Mouse (Mus musculus): ENCODE results near the gene Skida1. TPM values are rescaled to one million over a fixed set of nuclear protein-coding genes. Genes with fewer than 3 reads are reported as not detected.
A peak's percentile ranks its signal among the peaks of the same experiment; 100 is the strongest.

Gene Skida1
- polyA plus RNA-seq, 1 experiment, result 4.8 TPM

GRCm38 (mm10) chr2:18041199-18041885 lies 7.5 kb downstream of the Skida1 start:
- TF ChIP-seq CTCF (IDR thresholded peaks at IDR 0.05; ENCODE audit: borderline replicate concordance, insufficient read depth, low read depth, low read length) (no peak), POLR2A (IDR thresholded peaks at IDR 0.05; ENCODE audit: borderline replicate concordance, insufficient read depth, low read length) (no peak)
- H3K27ac ChIP-seq (ENCODE audit: insufficient read depth, low read length), result no peak overlapping the region; the same call in 1 of the 2 replicates
- H3K27me3 ChIP-seq (ENCODE audit: control insufficient read depth, insufficient read depth, low read length), result no peaks in the 10 kb centered on the region
- H3K4me3 ChIP-seq (replicated peaks; ENCODE audit: insufficient read depth, low read depth, low read length), result no peak overlapping the region
- 73% methylated on average over 14 of the region's 14 CpGs for WGBS
- H3K4me1 ChIP-seq (ENCODE audit: control insufficient read depth, insufficient read depth, low read length), result peaks cover 5% of the 10 kb centered on the region
- no peak for DNase-seq

DNA sequence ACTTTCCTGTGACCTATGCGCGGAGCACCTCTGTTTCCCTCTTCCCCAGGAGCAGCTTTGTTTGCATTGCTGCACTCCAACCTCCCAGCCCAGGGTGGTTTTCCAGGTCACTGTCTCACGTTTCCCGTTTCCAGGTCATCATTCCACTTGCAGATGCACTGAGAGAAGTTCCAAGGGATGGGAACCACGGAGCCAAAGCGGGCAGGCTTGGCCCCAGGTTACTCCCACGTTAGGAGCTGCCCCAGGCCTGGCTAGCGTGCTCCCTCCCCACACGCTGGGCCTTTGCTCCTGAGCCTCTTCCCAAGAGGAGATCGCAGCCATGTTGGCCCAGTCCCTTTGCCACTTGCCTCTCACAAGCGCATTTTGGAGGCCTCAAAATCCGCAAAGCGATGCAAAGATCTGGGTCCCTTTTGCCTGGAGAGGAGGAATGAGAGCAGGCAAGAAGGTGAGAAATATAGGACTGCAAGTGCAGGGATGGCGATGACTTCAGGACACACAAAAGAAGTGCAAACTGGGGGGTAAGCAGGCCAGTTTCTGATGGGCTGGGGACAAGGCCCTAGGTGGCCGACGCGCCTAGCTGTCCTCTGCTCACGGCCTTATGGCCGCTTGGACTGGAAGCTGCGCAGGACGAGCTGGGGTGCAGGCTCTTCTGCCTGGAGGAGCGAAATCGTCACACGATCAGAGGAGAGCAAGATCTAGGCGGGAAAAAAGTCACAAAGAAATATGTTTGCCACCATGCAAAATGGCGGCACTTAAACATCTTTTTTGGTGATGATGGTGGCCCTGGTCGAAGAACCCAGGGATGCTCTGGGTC lies 8.3 kb downstream of the Skida1 start:
- TF ChIP-seq POLR2A (IDR thresholded peaks at IDR 0.05; ENCODE audit: borderline replicate concordance, insufficient read depth, low read length) (no peak), CTCF (IDR thresholded peaks at IDR 0.05; ENCODE audit: borderline replicate concordance, insufficient read depth, low read depth, low read length) (no peak)
- H3K27ac ChIP-seq (ENCODE audit: insufficient read depth, low read length), result no peak overlapping the region
- no peaks in the 10 kb centered on the region for H3K27me3 ChIP-seq (ENCODE audit: control insufficient read depth, insufficient read depth, low read length)
- H3K4me1 ChIP-seq (ENCODE audit: control insufficient read depth, insufficient read depth, low read length), result peaks cover 3% of the 10 kb centered on the region
- DNase-seq, result no peak
- 74% methylated on average over 27 of the region's 27 CpGs for WGBS
- H3K4me3 ChIP-seq (replicated peaks; ENCODE audit: insufficient read depth, low read depth, low read length), result no peak overlapping the region

DNA sequence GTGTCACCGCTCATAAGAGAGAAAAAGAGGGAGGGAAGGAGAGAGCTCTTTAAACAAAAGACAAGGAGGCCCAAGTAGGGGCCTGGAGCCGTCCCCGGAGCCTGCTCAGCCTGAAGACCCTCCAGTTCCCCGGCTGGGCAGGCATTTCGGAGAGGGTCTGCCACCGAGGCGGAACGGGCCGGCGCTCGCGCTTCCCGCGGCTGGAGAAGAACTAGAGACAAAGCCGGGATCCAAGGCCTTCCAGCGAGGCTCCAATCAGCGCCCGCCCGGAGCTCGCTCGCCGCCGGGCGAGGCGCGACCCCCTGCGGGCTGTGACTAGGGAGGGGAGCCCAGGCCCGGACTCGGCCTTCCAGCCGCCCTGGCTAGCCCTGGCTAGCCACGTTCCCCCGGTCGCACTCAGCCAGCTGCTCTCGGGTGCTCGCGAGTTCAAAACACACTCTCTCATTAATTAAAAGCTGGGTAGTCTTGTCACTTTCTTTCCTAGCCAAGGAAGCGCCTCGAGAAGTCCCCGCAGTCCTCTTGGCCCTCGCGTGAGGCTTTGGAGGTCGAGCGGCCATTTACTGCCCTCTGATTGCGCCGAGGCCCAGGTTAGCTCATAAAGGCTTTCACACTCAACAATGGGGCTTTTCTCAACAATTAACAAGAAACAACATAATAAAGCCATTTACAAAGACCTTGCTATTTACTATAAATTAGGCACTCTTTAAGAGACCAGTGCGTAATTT lies 9.1 kb downstream of the Skida1 start:
- peak in 1 of 2 experiments; percentile 25 for DNase-seq
- no peak overlapping the region for H3K4me3 ChIP-seq (replicated peaks; ENCODE audit: insufficient read depth, low read depth, low read length)
- no peak for TF ChIP-seq CTCF (IDR thresholded peaks at IDR 0.05; ENCODE audit: borderline replicate concordance, insufficient read depth, low read depth, low read length)
- no peak for TF ChIP-seq POLR2A (IDR thresholded peaks at IDR 0.05; ENCODE audit: borderline replicate concordance, insufficient read depth, low read length)
- H3K27ac ChIP-seq (ENCODE audit: insufficient read depth, low read length), result no peak overlapping the region
- H3K27me3 ChIP-seq (ENCODE audit: control insufficient read depth, insufficient read depth, low read length), result no peaks in the 10 kb centered on the region
- 37% methylated on average over 46 of the region's 46 CpGs for WGBS
- peaks cover 3% of the 10 kb centered on the region; the same call in 1 of the 2 replicates for H3K4me1 ChIP-seq (ENCODE audit: control insufficient read depth, insufficient read depth, low read length)

GRCm38 (mm10) chr2:18038895-18039371 lies 9.9 kb downstream of the Skida1 start:
- DNase-seq, result no peak
- peaks cover 3% of the 10 kb centered on the region; the same call in 1 of the 2 replicates for H3K4me1 ChIP-seq (ENCODE audit: control insufficient read depth, insufficient read depth, low read length)
- WGBS, result 86% methylated on average over 10 of the region's 10 CpGs
- H3K27ac ChIP-seq (ENCODE audit: insufficient read depth, low read length), result no peak overlapping the region
- H3K27me3 ChIP-seq (ENCODE audit: control insufficient read depth, insufficient read depth, low read length), result no peaks in the 10 kb centered on the region
- TF ChIP-seq CTCF (IDR thresholded peaks at IDR 0.05; ENCODE audit: borderline replicate concordance, insufficient read depth, low read depth, low read length) (no peak), POLR2A (IDR thresholded peaks at IDR 0.05; ENCODE audit: borderline replicate concordance, insufficient read depth, low read length) (no peak)
- H3K4me3 ChIP-seq (replicated peaks; ENCODE audit: insufficient read depth, low read depth, low read length), result no peak overlapping the region

DNA sequence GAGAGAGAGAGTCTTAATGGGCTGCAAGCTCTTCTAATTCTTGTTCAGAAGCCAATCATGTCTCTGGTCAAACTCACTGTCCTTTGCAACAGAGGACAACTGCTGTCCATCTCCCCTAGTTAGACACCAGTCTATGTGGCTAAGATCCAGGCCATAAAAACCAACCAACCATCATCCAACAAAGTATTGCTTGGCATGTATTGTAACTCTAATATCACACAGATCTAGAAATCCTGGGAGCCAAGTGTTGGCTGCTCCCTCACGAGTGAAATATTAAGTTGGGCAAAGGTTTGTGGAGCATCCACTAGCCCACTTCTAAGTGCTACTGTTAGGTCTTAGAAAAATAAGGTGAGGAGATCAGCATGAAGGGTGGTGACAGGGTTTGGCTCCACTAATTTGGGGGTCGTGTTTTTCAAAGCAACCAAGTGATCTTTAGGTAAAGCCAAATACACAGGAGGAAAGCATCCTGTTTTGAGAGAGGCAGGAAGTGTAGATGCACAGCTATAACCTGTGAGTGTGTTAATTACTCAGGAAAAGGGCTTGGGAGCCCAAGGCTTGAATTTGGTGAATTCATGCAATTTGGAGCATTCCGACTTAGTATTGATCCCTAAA lies 10.6 kb downstream of the Skida1 start:
- H3K4me3 ChIP-seq (replicated peaks; ENCODE audit: insufficient read depth, low read depth, low read length), result no peak overlapping the region
- no peak overlapping the region for H3K27ac ChIP-seq (ENCODE audit: insufficient read depth, low read length)
- DNase-seq, result no peak
- TF ChIP-seq POLR2A (IDR thresholded peaks at IDR 0.05; ENCODE audit: borderline replicate concordance, insufficient read depth, low read length), result no peak
- peaks cover 3% of the 10 kb centered on the region; the same call in 1 of the 2 replicates for H3K4me1 ChIP-seq (ENCODE audit: control insufficient read depth, insufficient read depth, low read length)
- no peaks in the 10 kb centered on the region for H3K27me3 ChIP-seq (ENCODE audit: control insufficient read depth, insufficient read depth, low read length)
- WGBS, result 62% methylated on average over 3 of the region's 3 CpGs

GRCm38 (mm10) chr2:18037491-18037890 lies 11.4 kb downstream of the Skida1 start, which contains the start of gene A930004D18Rik:
TSS of gene A930004D18Rik (minus strand) at chr2:18037737.
- Histone ChIP-seq H3K27ac (ENCODE audit: insufficient read depth, low read length) (no peak within 1 kb of the TSS), H3K4me3 (replicated peaks; ENCODE audit: insufficient read depth, low read depth, low read length) (no peak within 1 kb of the TSS), H3K27me3 (ENCODE audit: control insufficient read depth, insufficient read depth, low read length) (no peaks in the 10 kb centered on the region), H3K4me1 (ENCODE audit: control insufficient read depth, insufficient read depth, low read length) (peaks cover 3% of the 10 kb centered on the region; the same call in 1 of the 2 replicates)
- TF ChIP-seq POLR2A (IDR thresholded peaks at IDR 0.05; ENCODE audit: borderline replicate concordance, insufficient read depth, low read length), result no peak
- TF ChIP-seq CTCF (IDR thresholded peaks at IDR 0.05; ENCODE audit: borderline replicate concordance, insufficient read depth, low read depth, low read length), result no peak
- 92% methylated on average over 2 of the region's 2 CpGs for WGBS
- DNase-seq, result no peak
